Mouse (Mus musculus) midbrain, embryonic 16.5 days (tissue): ENCODE data around the gene Fzd2. TPM values are rescaled to one million over a fixed set of nuclear protein-coding genes. Genes with fewer than 3 reads are reported as not detected.

Experiments used
- ATAC-seq: fragments of 200-750 bp; cut with Nextera tagmentation; 2 replicates; pipeline ENCODE4 v1.8.0; 2017; ENCODE audit warnings: moderate TSS enrichment
- H3K27ac ChIP-seq: fragments of 300-500 bp; sonication (generic); 2 replicates; pipeline ENCODE4 v1.5.1; 2014; ENCODE audit warnings: mild to moderate bottlenecking, low read length, mixed read lengths
- H3K27me3 ChIP-seq: fragments of 300-500 bp; sonication (generic); 2 replicates; pipeline ENCODE4 v1.6.1; 2014; ENCODE audit warnings: low read depth, low read length, mixed read lengths; ENCODE audit not compliant: control insufficient read depth, insufficient read depth
- H3K36me3 ChIP-seq: fragments of 300-500 bp; sonication (generic); 2 replicates; pipeline ENCODE4 v1.6.1; 2014; ENCODE audit warnings: mild to moderate bottlenecking, low read length, moderate library complexity, mixed read lengths; ENCODE audit not compliant: control insufficient read depth, insufficient read depth
- H3K4me1 ChIP-seq: fragments of 300-500 bp; sonication (generic); 2 replicates; pipeline ENCODE4 v1.6.1; 2014; ENCODE audit warnings: mild to moderate bottlenecking, low read length, mixed read lengths; ENCODE audit not compliant: control insufficient read depth, insufficient read depth
- H3K4me2 ChIP-seq: fragments of 300-500 bp; sonication (generic); 2 replicates; pipeline ENCODE4 v1.6.1; 2014; ENCODE audit warnings: mild to moderate bottlenecking, low read length, mixed read lengths
- H3K4me3 ChIP-seq: fragments of 300-500 bp; sonication (generic); 2 replicates; pipeline ENCODE4 v1.5.1; 2014; ENCODE audit warnings: low read depth, mild to moderate bottlenecking, low read length, moderate library complexity, mixed read lengths
- H3K9ac ChIP-seq: fragments of 300-500 bp; sonication (generic); 2 replicates; pipeline ENCODE4 v1.6.1; 2014; ENCODE audit warnings: low read depth, low read length, mixed read lengths
- H3K9me3 ChIP-seq: fragments of 300-500 bp; sonication (generic); replicated peaks from 2 replicates; pipeline ENCODE4 v1.6.1; 2014; ENCODE audit warnings: mild to moderate bottlenecking, low read length, mixed read lengths; ENCODE audit not compliant: control insufficient read depth, poor library complexity, severe bottlenecking
- WGBS: fragments of 180-500 bp; shearing (Covaris S2); extraction: QIAGEN DNeasy Blood & Tissue Kit; methylation state at CpG from one replicate; pipeline ENCODE4 v1.1.7; 2014; 5-methylcytosine and 5-hydroxymethylcytosine counted together
- polyA plus RNA-seq: library from polyadenylated mRNA; unstranded; fragments of >200 nt; fragmentation: Nextera tagmentation; extraction: Ambion mirVana; gene quantifications from 2 replicates; pipeline ENCODE4 v1.2.1, GENCODE M21; 2015

The Fzd2 gene
- polyA plus RNA-seq, 1 experiment from 2014 or later = 3.9 TPM

DNA sequence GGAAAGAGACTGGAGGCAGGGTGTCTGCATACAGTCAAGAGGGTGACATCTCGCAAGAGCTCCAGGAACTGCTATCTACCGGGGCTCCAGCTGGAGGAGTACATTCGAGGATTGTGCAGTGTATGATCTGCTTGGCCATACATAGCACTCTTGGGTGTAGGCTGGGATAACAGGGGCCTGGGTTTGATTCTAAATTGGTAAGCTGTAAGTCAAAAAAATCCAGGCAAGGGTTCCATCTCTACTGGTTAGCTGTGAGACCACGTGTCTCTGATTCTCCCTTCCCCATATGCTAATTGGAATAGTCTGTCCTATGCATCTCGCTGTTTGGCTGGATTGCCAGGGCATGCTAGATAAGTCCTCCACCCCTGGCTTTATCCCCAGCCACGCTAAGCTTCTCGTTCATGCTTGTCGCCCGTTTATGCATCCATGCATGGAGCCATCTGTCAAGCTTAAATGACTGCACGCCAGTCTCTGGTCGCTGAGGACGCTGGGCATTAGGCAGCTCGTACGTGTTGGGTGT is 20.8 kb downstream of the Fzd2 start:
- Histone ChIP-seq H3K36me3 (no peaks in the 10 kb centered on the region), H3K4me1 (peaks cover 10% of the 10 kb centered on the region), H3K4me3 (no peak overlapping the region), H3K9ac (peak overlapping the region; percentile 61; the same call in 1 of the 2 replicates), H3K27ac (peak overlapping the region; percentile 28; the same call in 1 of the 2 replicates), H3K9me3 (no peaks in the 10 kb centered on the region), H3K27me3 (no peaks in the 10 kb centered on the region), H3K4me2 (peak overlapping the region; percentile 45)
- ATAC-seq = peak; percentile 80
- 15% methylated on average over 14 of the region's 14 CpGs for WGBS

DNA sequence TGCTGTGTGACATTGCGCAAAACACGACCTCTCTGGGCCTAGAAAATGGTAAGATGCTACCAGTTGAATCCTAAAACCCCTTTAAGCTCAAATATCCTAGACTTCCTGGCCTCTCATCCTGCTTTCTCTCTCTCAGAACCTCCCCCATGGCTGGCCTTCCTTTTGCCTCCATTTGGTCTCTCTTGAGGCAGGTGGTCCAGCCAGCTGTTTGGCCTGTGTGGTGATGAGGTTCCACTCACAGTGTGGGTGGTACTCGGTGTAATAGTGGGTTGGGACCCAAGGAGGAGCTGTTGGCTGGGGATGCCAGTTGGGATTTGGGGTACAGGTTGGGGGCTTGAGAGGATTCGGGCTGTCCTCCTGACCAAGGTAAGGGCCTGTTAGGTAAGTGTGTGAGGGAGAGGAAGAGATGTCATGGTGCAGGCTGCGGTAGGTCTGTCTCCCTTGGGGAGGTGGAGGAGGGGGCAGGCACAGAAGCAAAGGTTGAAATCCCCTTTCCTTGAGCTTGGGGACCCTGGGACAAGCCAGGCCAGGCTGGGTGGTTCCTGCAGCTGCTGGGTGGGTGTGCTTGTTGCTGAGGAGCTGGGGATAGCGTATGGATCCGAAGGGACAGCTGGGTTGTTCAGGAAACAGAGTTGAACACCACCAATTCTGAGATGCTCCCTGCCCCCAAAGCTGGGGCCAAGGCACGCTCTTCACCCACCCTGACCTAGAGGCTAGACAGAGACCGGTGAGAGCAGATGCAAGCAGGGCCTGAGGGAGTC is 23.2 kb downstream of the Fzd2 start:
- H3K4me2 ChIP-seq = no peak overlapping the region
- no peaks in the 10 kb centered on the region for H3K36me3 ChIP-seq
- H3K27ac ChIP-seq = no peak overlapping the region
- no peak overlapping the region for H3K4me3 ChIP-seq
- WGBS = 87% methylated on average over 9 of the region's 9 CpGs
- no peaks in the 10 kb centered on the region for H3K27me3 ChIP-seq
- no peak overlapping the region for H3K9ac ChIP-seq
- H3K4me1 ChIP-seq = peaks cover 10% of the 10 kb centered on the region
- no peaks in the 10 kb centered on the region for H3K9me3 ChIP-seq
- ATAC-seq = no peak

DNA sequence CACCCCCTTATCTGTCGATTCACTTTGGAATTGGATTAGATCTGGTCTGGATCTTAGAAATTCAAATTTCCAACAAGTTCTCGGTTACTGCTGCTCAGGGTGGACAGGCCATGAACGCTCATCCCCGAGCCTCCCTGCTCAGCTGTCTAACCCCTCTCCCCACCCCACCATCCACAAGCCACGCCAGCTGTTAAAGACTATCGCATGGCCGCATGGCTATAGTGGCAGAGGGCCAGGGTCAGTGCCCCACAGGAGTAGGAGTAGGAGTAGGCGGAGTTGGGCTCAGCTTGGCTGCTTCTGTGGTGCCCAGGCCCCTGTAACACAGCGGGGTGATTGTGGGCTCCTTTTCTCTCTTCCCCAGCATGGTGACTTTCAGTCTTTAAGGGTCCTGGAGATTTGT is 24.3 kb downstream of the Fzd2 start:
- Histone ChIP-seq H3K9ac (no peak overlapping the region), H3K4me2 (no peak overlapping the region), H3K36me3 (no peaks in the 10 kb centered on the region), H3K27me3 (no peaks in the 10 kb centered on the region), H3K4me1 (peaks cover 14% of the 10 kb centered on the region), H3K9me3 (no peaks in the 10 kb centered on the region), H3K27ac (no peak overlapping the region), H3K4me3 (no peak overlapping the region)
- 34% methylated on average over 9 of the region's 9 CpGs for WGBS
- no peak for ATAC-seq

DNA sequence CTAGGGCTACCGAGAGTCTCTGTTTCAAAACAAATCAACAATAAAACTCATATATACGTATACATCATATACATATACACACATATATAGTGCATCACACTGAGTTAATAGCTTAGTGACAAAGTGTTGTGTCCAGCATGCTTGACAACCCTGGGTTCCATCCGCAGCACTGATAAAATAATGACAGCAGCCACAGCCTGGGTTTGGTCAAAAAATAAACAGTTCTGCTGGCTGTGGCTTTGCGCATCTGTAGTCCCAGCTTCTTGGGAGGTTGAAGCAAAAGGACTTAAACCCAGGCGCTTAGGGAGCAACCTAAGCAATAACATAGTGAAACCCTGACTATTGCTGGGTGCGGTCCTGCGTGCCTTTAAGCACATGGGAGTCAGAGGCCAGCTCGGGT is 25.2 kb downstream of the Fzd2 start:
- H3K9me3 ChIP-seq = no peaks in the 10 kb centered on the region
- no peaks in the 10 kb centered on the region for H3K36me3 ChIP-seq
- H3K4me1 ChIP-seq = peaks cover 10% of the 10 kb centered on the region
- no peak overlapping the region for H3K4me2 ChIP-seq
- H3K27ac ChIP-seq = no peak overlapping the region
- H3K9ac ChIP-seq = no peak overlapping the region
- no peaks in the 10 kb centered on the region for H3K27me3 ChIP-seq
- no peak for ATAC-seq
- no peak overlapping the region for H3K4me3 ChIP-seq
- WGBS = 75% methylated on average over 8 of the region's 8 CpGs

DNA sequence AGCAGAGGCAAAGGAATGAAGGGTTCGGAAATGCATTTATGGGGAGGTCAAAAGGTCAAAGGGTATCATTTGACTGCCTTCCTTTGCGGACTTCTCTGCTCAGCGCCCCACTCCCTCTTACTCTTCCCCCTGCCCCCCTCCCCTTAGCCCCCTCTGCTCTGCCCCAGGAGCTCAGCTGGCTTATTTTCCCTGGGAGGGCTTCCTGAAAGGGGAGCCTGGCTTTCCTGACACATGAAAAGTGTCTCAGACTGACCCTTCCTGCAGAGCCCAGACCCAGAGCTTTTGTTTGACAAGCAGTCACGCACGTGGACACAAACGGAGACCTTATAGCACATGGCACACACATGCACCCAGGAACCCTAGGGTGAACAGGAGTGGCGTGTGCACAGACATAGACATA is 26.5 kb downstream of the Fzd2 start:
- Histone ChIP-seq H3K27ac (no peak overlapping the region), H3K4me2 (no peak overlapping the region), H3K27me3 (no peaks in the 10 kb centered on the region), H3K9me3 (no peaks in the 10 kb centered on the region), H3K4me1 (peaks cover 4% of the 10 kb centered on the region; the same call in 1 of the 2 replicates), H3K4me3 (no peak overlapping the region), H3K9ac (no peak overlapping the region), H3K36me3 (no peaks in the 10 kb centered on the region)
- 21% methylated on average over 7 of the region's 7 CpGs for WGBS
- ATAC-seq = no peak

- no peak overlapping the region for H3K9ac ChIP-seq
- 39% methylated on average over 5 of the region's 5 CpGs for WGBS
- no peaks in the 10 kb centered on the region for H3K9me3 ChIP-seq
- no peak overlapping the region for H3K4me2 ChIP-seq
- no peak overlapping the region for H3K4me3 ChIP-seq
- no peak for ATAC-seq
- H3K36me3 ChIP-seq = no peaks in the 10 kb centered on the region
- peaks cover 4% of the 10 kb centered on the region; the same call in 1 of the 2 replicates for H3K4me1 ChIP-seq
- no peaks in the 10 kb centered on the region for H3K27me3 ChIP-seq
- no peak overlapping the region for H3K27ac ChIP-seq
These were observed 27.0 kb downstream of the Fzd2 start for GRCm38 (mm10) chr11:102631203-102631602.

GRCm38 (mm10) chr11:102632725-102633124 is 28.5 kb downstream of the Fzd2 start:
- H3K9me3 ChIP-seq = no peaks in the 10 kb centered on the region
- ATAC-seq = no peak
- 4% methylated on average over 12 of the region's 13 CpGs for WGBS
- H3K36me3 ChIP-seq = no peaks in the 10 kb centered on the region
- peak overlapping the region; percentile 46 for H3K4me2 ChIP-seq
- H3K4me3 ChIP-seq = peak overlapping the region; percentile 27; the same call in 1 of the 2 replicates
- no peak overlapping the region for H3K27ac ChIP-seq
- no peaks in the 10 kb centered on the region for H3K27me3 ChIP-seq
- peaks cover 4% of the 10 kb centered on the region; the same call in 1 of the 2 replicates for H3K4me1 ChIP-seq
- no peak overlapping the region for H3K9ac ChIP-seq

DNA sequence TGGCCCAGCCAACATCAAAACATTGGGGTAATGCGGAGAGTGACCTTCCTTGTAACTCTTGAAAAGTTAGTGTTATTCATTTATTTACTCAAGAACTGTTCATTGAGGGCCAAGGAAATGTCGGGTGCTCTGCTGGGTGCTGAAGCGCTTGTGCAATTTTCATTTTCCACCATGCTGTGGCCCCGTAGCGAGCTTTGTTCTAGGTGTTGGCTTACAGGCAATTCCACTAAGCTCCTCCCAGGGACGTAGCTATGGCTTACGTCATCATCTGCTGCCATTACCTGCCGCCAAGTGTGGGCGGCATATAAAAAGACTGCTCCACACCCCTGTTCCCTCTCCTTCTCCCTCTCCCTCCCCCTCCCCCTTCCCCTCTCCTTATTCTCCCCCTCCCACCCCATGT is 29.2 kb downstream of the Fzd2 start:
- Histone ChIP-seq H3K4me2 (peak overlapping the region; percentile 46), H3K4me1 (peaks cover 4% of the 10 kb centered on the region; the same call in 1 of the 2 replicates), H3K4me3 (peak overlapping the region; percentile 27), H3K9ac (no peak overlapping the region), H3K27ac (no peak overlapping the region), H3K36me3 (no peaks in the 10 kb centered on the region), H3K27me3 (no peaks in the 10 kb centered on the region), H3K9me3 (no peaks in the 10 kb centered on the region)
- 18% methylated on average over 9 of the region's 9 CpGs for WGBS
- ATAC-seq = no peak

GRCm38 (mm10) chr11:102636887-102637286 is 32.7 kb downstream of the Fzd2 start:
- no peak for ATAC-seq
- WGBS = 35% methylated on average over 12 of the region's 12 CpGs

More at GRCm38 (mm10) chr11:102636887-102637286, 32.7 kb downstream of the Fzd2 start:
- Histone ChIP-seq H3K27ac (no peak overlapping the region), H3K27me3 (no peaks in the 10 kb centered on the region), H3K4me3 (no peak overlapping the region), H3K36me3 (no peaks in the 10 kb centered on the region), H3K4me2 (no peak overlapping the region), H3K9me3 (no peaks in the 10 kb centered on the region), H3K9ac (no peak overlapping the region), H3K4me1 (peaks cover 4% of the 10 kb centered on the region; the same call in 1 of the 2 replicates)
